11 mouse cellular contexts compared by ENCODE assay signal in the genomic region with DNA sequence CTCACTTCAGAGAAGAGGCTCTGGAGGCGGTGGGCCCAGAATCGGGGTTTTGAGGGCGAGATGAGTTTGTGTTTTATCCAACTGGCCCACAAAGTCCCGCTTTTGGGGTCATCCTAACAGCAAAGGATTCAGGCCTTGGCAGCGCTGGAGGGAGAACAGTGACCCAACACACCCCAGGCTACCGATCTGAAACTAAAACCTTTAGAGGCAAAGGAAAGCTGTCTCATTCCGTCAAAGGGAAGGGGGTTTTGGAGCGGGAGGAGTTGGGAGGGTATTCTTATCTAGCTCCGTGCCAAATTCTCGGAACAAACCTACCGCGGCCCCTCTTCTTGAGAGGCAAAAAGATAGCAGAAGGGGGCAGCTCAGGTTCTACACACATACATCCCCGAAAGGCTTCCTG.
DNase-seq lines count a peak whose midpoint lies in the region; ATAC-seq and TF ChIP-seq lines count a peak whose summit lies in the region.
"Had no signal": no experiment of that assay in that cellular context is flagged by ENCODE, and none has a peak within 500 bp of the region (broad histone marks: within the 10 kb centered on the region; RNA-seq: fewer than 3 reads in every experiment).

No protein-coding gene starts in this region.

- no peaks in the 10 kb centered on the region for H3K4me1 ChIP-seq in lung, embryonic 14.5 days (ENCODE audit: insufficient read depth)
- peaks cover 43% of the 10 kb centered on the region for H3K4me1 ChIP-seq in liver, embryonic 13.5 days (replicated peaks)
- peaks cover 11% of the 10 kb centered on the region for H3K4me1 ChIP-seq in stomach, embryonic 16.5 days (ENCODE audit: control insufficient read depth, insufficient read depth, low read length)

- ATAC-seq in lung, embryonic 14.5 days (ENCODE audit: insufficient read depth) = no peak
- peak; percentile 34; the same call in 1 of the 2 replicates for ATAC-seq in liver, embryonic 13.5 days (ENCODE audit: low read depth)
- ATAC-seq in stomach, embryonic 16.5 days (ENCODE audit: insufficient read depth, low FRiP score) = no peak
- ATAC-seq in megakaryocyte progenitor cell, adult 5-6 weeks (replicated peaks; ENCODE audit: poor library complexity) = no peak
- ATAC-seq: Patski had no signal

- H3K4me3 ChIP-seq in lung, embryonic 14.5 days (ENCODE audit: low read depth, low read length) = peak overlapping the region; percentile 77
- H3K4me3 ChIP-seq in liver, embryonic 13.5 days (replicated peaks) = peak overlapping the region; percentile 73
- H3K4me3 ChIP-seq in stomach, embryonic 16.5 days (replicated peaks; ENCODE audit: low read length) = peak overlapping the region; percentile 79

- H3K9ac ChIP-seq in lung, embryonic 14.5 days = peak overlapping the region; percentile 77; the same call in 1 of the 2 replicates
- peak overlapping the region; percentile 76; the same call in 1 of the 2 replicates for H3K9ac ChIP-seq in liver, embryonic 13.5 days
- peak overlapping the region; percentile 56 for H3K9ac ChIP-seq in stomach, embryonic 16.5 days (ENCODE audit: low read length)

- TF ChIP-seq CTCF in lung, embryonic 14.5 days (IDR thresholded peaks at IDR 0.05; ENCODE audit: low read depth) = no peak

- peak; percentile 7 for DNase-seq in cerebellum, adult 9-11 months
- no peak for DNase-seq in cerebellum, postnatal 10 days
- no peak for DNase-seq in lung, embryonic 14.5 days
- DNase-seq in lung, adult 18-20 months = no peak
- no peak for DNase-seq in liver, embryonic 13.5 days
- DNase-seq in lung, postnatal 10 days = no peak
- DNase-seq: kidney, adult 2 months; lung, postnatal 14 days had no signal

- H3K27ac ChIP-seq in lung, embryonic 14.5 days (ENCODE audit: low read depth) = no peak overlapping the region
- H3K27ac ChIP-seq in liver, embryonic 13.5 days = peak overlapping the region; percentile 37; the same call in 1 of the 2 replicates
- H3K27ac ChIP-seq in stomach, embryonic 16.5 days (ENCODE audit: low read length) = no peak overlapping the region

- no peaks in the 10 kb centered on the region for H3K36me3 ChIP-seq in lung, embryonic 14.5 days (ENCODE audit: insufficient read depth)
- H3K36me3 ChIP-seq in liver, embryonic 13.5 days = no peaks in the 10 kb centered on the region
- no peaks in the 10 kb centered on the region for H3K36me3 ChIP-seq in stomach, embryonic 16.5 days (ENCODE audit: control insufficient read depth, insufficient read depth, low read length)

- no peaks in the 10 kb centered on the region for H3K9me3 ChIP-seq in lung, embryonic 14.5 days (ENCODE audit: low read depth, low read length)
- no peaks in the 10 kb centered on the region for H3K9me3 ChIP-seq in liver, embryonic 13.5 days (replicated peaks)
- H3K9me3 ChIP-seq in stomach, embryonic 16.5 days (replicated peaks; ENCODE audit: control insufficient read depth, low read length) = no peaks in the 10 kb centered on the region

- H3K4me2 ChIP-seq in lung, embryonic 14.5 days = peak overlapping the region; percentile 98
- H3K4me2 ChIP-seq in liver, embryonic 13.5 days = peak overlapping the region; percentile 99
- peak overlapping the region; percentile 98 for H3K4me2 ChIP-seq in stomach, embryonic 16.5 days (ENCODE audit: low read depth, low read length)

- peaks cover 11% of the 10 kb centered on the region; the same call in 1 of the 2 replicates for H3K27me3 ChIP-seq in lung, embryonic 14.5 days (ENCODE audit: insufficient read depth, low read length)
- H3K27me3 ChIP-seq in liver, embryonic 13.5 days = peaks cover 41% of the 10 kb centered on the region
- no peaks in the 10 kb centered on the region for H3K27me3 ChIP-seq in stomach, embryonic 16.5 days (ENCODE audit: control insufficient read depth, insufficient read depth, low read length)
- H3K27me3 ChIP-seq: Patski had no signal

- 20% methylated on average over 13 of the region's 13 CpGs for WGBS in lung, embryonic 14.5 days
- 5% methylated on average over 13 of the region's 13 CpGs for WGBS in liver, embryonic 13.5 days (ENCODE audit: insufficient replicate concordance)
- 35% methylated on average over 13 of the region's 13 CpGs for WGBS in stomach, embryonic 16.5 days
